Mouse (Mus musculus) heart, embryonic 11.5 days (tissue): ENCODE results near the gene AC161166.1. TPM values are rescaled to one million over a fixed set of nuclear protein-coding genes. Genes with fewer than 3 reads are reported as not detected.

Source experiments
- ATAC-seq: fragments of 200-750 bp; cut with Nextera tagmentation; replicated peaks from 2 replicates; pipeline ENCODE4 v1.8.0; 2017; ENCODE audit warnings: moderate library complexity; ENCODE audit not compliant: insufficient number of reproducible peaks, low FRiP score, low TSS enrichment
- H3K27ac ChIP-seq: fragments of 300-500 bp; sonication (generic); 2 replicates; pipeline ENCODE4 v1.5.1; 2014; ENCODE audit warnings: mild to moderate bottlenecking, low read depth, low read length
- H3K27me3 ChIP-seq: fragments of 300-500 bp; sonication (generic); 2 replicates; pipeline ENCODE4 v1.6.1; 2014; ENCODE audit warnings: mild to moderate bottlenecking, low read length, mixed read lengths; ENCODE audit not compliant: control insufficient read depth, insufficient read depth
- H3K36me3 ChIP-seq: fragments of 300-500 bp; sonication (generic); 2 replicates; pipeline ENCODE4 v1.6.1; 2014; ENCODE audit warnings: mild to moderate bottlenecking, low read length, moderate library complexity, mixed read lengths; ENCODE audit not compliant: control insufficient read depth, insufficient read depth
- H3K4me1 ChIP-seq: fragments of 300-500 bp; sonication (generic); 2 replicates; pipeline ENCODE4 v1.6.1; 2014; ENCODE audit warnings: low read length; ENCODE audit not compliant: control insufficient read depth, insufficient read depth
- H3K4me2 ChIP-seq: fragments of 300-500 bp; sonication (generic); 2 replicates; pipeline ENCODE4 v1.6.1; 2014; ENCODE audit warnings: mild to moderate bottlenecking, moderate library complexity
- H3K4me3 ChIP-seq: fragments of 300-500 bp; sonication (generic); 2 replicates; pipeline ENCODE4 v1.5.1; 2014; ENCODE audit warnings: low read depth, low read length
- H3K9ac ChIP-seq: fragments of 300-500 bp; sonication (generic); 2 replicates; pipeline ENCODE4 v1.6.1; 2014; ENCODE audit warnings: mild to moderate bottlenecking, low read depth, low read length, moderate library complexity
- H3K9me3 ChIP-seq: fragments of 300-500 bp; sonication (generic); replicated peaks from 2 replicates; pipeline ENCODE4 v1.6.1; 2016; ENCODE audit warnings: low read length; ENCODE audit not compliant: control insufficient read depth
- WGBS: fragments of 180-500 bp; shearing (Covaris S2); extraction: QIAGEN DNeasy Blood & Tissue Kit; methylation state at CpG from one replicate; pipeline ENCODE4 v1.1.7; 2014; ENCODE audit not compliant: insufficient replicate concordance; 5-methylcytosine and 5-hydroxymethylcytosine counted together
- polyA plus RNA-seq: library from polyadenylated mRNA; unstranded; fragments of >200 nt; fragmentation: Nextera tagmentation; extraction: Ambion mirVana; gene quantifications from 2 replicates; pipeline ENCODE4 v1.2.1, GENCODE M21; 2014

The AC161166.1 gene
- polyA plus RNA-seq, 1 experiment from 2014 or later = 0.57 TPM

DNA sequence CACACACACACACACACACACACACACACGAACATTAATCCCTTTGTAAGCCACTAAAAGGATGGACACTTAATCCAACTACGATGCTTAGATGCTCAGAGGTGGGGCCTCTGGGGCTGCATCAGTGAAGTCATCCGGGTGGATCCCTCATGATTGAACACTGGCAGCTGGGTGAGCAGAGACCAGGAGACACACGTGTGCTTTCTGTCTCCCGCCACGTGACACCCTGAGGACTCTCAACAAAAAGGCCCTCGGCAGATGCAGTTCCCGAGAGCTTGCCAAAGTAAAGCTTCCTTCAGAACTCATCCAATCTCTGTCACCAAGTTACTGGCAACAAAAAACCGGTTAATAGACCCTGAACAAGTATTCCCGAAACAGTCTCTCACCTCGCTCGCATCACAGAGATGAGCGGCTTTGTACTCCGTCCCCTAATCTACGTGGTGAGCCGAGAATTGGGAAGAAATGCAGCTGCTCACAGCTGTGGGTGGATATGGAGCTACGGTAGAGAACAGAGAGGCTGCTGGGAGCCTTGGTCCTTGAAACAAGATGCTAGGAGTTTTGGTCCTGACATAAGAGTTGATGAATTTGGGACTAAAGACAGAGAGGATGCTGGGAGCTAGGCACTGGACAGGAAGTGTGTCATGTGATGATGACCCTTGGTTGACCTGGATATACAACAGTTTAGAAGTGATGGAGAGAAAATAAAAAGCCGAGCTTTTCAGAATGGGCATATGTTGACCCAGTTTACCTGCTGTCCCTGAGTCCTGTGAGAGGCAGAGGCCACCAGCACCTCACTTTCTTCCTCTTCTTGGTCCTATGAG lies 31.9 kb downstream of the AC161166.1 start:
- Histone ChIP-seq H3K9me3 (no peaks in the 10 kb centered on the region), H3K27me3 (peaks cover 47% of the 10 kb centered on the region), H3K4me1 (no peaks in the 10 kb centered on the region; the same call in 1 of the 2 replicates), H3K9ac (no peak overlapping the region), H3K4me2 (no peak overlapping the region), H3K4me3 (no peak overlapping the region), H3K36me3 (no peaks in the 10 kb centered on the region), H3K27ac (no peak overlapping the region)
- 60% methylated on average over 18 of the region's 18 CpGs for WGBS
- no peak for ATAC-seq

DNA sequence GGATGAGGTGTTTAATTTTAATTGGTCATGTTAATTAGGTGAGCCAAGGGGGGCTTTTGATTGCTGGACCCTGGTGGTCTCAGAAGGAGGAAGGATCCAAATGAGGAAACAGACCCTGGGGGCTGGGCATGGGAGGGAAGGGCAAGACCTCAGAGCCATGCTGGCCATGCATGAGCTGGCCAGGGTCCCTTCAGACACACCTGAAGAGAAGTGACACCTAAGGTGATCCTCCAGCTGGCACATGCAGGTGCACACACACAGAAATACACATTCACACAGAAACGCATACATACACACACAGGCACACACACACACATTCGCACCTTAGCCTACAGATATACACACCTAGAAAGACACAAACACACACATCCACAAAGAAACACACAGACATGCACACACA lies 32.6 kb downstream of the AC161166.1 start:
- 97% methylated on average over 2 of the region's 2 CpGs for WGBS
- H3K27me3 ChIP-seq = peaks cover 45% of the 10 kb centered on the region
- H3K4me3 ChIP-seq = no peak overlapping the region
- H3K4me1 ChIP-seq = no peaks in the 10 kb centered on the region; the same call in 1 of the 2 replicates
- no peaks in the 10 kb centered on the region for H3K36me3 ChIP-seq
- H3K9me3 ChIP-seq = no peaks in the 10 kb centered on the region
- H3K9ac ChIP-seq = no peak overlapping the region
- no peak for ATAC-seq
- no peak overlapping the region for H3K27ac ChIP-seq
- H3K4me2 ChIP-seq = no peak overlapping the region

DNA sequence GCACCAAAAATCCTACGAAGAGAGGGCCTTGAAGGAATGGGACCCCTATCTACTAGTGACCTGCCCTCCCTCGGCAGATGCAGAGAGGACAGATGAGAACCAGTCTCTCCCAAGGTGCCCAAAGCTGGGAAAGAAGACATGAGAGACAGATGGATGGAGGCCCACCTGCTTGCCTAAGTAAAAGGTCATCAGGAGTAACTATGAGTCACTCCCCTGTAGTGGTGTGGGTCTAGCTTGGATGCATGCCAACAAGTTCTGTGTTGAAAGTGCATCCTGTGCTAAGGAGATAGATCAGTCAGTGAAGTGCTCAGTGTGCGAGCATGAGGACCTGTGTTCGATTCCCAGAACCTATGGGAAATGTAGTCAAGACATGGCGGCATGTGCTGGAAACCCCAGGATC lies 33.3 kb downstream of the AC161166.1 start:
- Histone ChIP-seq H3K9me3 (no peaks in the 10 kb centered on the region), H3K27me3 (peaks cover 39% of the 10 kb centered on the region), H3K27ac (no peak overlapping the region), H3K36me3 (no peaks in the 10 kb centered on the region), H3K4me3 (no peak overlapping the region), H3K4me2 (no peak overlapping the region), H3K4me1 (no peaks in the 10 kb centered on the region; the same call in 1 of the 2 replicates), H3K9ac (no peak overlapping the region)
- ATAC-seq = no peak
- 78% methylated on average over 5 of the region's 5 CpGs for WGBS

DNA sequence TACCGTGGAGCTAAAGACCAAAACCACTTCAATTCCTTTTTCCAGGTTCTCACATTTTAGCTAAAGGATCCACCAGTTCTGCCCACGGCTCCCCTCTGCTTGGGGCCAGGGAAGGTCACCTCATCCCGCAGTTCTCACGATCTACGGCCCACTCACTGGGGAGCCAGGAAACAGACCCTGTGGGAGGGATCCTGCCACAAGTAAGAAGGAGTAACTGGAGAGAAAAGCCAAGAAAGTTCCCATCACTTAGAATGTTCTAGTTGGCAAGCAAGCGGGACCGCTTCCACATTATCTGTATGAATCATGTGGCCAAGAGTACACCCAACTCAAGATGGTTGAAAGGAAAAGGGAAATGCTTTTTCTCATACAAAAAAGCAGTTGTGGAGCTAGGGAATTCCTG lies 35.4 kb downstream of the AC161166.1 start:
- no peak overlapping the region for H3K27ac ChIP-seq
- no peaks in the 10 kb centered on the region for H3K4me1 ChIP-seq
- H3K9ac ChIP-seq = no peak overlapping the region
- no peaks in the 10 kb centered on the region for H3K36me3 ChIP-seq
- H3K27me3 ChIP-seq = peaks cover 22% of the 10 kb centered on the region
- no peak overlapping the region for H3K4me3 ChIP-seq
- WGBS = 76% methylated on average over 7 of the region's 7 CpGs
- H3K4me2 ChIP-seq = no peak overlapping the region
- ATAC-seq = no peak
- no peaks in the 10 kb centered on the region for H3K9me3 ChIP-seq

DNA sequence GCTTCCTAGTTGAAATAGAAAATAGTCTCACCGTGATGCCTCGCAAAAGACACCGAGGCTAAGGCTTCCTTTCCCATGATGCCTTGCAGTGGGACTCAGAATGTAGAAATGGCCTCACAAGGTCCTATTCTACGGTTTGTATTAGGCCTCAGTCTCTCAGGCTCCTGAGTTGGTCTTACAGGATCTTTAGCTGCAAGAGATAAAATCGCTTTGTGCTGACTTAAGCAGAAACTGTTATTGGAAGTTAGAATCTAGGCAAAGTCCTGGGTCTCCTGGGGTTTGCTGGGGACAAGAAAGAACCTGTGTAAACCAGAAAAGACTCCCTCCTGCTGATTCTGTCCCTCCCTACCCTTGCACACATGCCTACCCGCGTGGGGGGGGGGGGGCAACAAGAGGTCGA lies 35.9 kb downstream of the AC161166.1 start:
- no peaks in the 10 kb centered on the region for H3K4me1 ChIP-seq
- no peak for ATAC-seq
- no peak overlapping the region for H3K4me3 ChIP-seq
- H3K27me3 ChIP-seq = peaks cover 17% of the 10 kb centered on the region
- H3K36me3 ChIP-seq = no peaks in the 10 kb centered on the region
- WGBS = 78% methylated on average over 8 of the region's 8 CpGs
- no peak overlapping the region for H3K27ac ChIP-seq
- no peak overlapping the region for H3K9ac ChIP-seq
- no peaks in the 10 kb centered on the region for H3K9me3 ChIP-seq
- H3K4me2 ChIP-seq = no peak overlapping the region

DNA sequence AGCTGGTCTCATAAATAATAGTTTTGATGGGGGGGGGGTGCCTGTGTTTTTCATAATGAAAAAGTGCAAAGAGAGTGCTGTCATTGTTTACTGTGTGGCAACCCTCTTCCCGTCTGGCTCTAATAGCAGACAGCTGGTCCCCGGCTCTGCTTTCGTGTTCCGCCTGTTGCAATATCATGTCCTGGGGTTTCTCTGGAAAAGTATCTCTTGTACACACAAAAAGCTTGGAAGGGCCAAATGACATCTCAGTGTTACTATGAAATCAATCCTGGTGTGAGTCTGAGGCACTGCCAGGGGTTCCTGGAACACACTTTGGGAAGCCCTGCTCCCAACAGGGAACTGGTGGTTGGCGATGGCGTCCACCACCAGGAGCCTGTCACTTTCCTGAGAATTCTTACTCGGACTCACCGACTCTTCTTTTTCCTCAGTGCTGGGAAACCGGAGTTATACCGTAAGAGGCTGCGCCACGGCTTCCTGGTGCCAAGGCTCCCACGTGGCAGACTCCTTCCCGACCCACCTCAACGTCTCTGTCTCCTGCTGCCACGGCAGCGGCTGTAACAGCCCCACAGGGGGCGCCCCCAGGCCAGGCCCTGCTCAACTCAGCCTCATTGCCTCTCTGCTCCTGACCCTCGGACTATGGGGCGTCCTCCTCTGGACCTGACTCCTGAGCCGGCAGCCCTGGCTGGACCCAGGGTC lies 37.3 kb downstream of the AC161166.1 start:
- WGBS = 44% methylated on average over 21 of the region's 21 CpGs
- Histone ChIP-seq H3K4me3 (no peak overlapping the region), H3K36me3 (no peaks in the 10 kb centered on the region), H3K27me3 (peaks cover 3% of the 10 kb centered on the region; the same call in 1 of the 2 replicates), H3K9ac (no peak overlapping the region), H3K4me2 (no peak overlapping the region), H3K27ac (no peak overlapping the region), H3K4me1 (no peaks in the 10 kb centered on the region), H3K9me3 (no peaks in the 10 kb centered on the region)
- ATAC-seq = no peak

DNA sequence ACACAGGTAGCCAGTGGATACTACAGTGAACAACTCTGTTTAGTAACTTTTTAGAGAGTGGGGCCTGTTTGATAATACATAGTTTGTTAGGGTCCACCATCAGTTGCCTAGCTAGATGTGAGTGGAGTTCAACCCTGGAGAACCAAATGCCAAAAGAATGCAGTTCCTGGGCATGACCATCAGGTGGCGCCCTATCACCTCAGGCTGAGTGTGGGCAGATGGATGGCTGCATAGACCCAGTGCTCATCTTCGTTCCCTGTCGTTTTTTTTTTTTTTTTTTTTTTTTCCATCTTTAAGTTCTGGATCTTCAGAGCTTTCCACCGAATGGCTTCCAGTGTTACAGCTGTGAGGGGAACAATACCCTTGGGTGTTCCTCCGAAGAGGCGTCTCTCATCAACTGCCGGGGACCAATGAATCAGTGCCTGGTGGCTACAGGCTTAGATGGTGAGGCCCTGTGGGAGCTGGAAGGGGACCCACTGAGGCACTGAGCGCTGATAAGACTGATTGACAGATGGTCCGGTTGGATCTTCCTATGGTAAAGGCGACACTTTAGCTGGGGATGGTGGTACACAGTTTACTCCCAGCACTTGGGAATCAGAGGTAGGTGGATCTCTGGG lies 38.2 kb downstream of the AC161166.1 start:
- H3K27ac ChIP-seq = no peak overlapping the region
- no peak overlapping the region for H3K4me2 ChIP-seq
- no peaks in the 10 kb centered on the region for H3K9me3 ChIP-seq
- H3K4me1 ChIP-seq = no peaks in the 10 kb centered on the region
- no peak for ATAC-seq
- no peaks in the 10 kb centered on the region for H3K36me3 ChIP-seq
- no peak overlapping the region for H3K4me3 ChIP-seq
- H3K9ac ChIP-seq = no peak overlapping the region
- H3K27me3 ChIP-seq = no peaks in the 10 kb centered on the region; the same call in 1 of the 2 replicates
- 49% methylated on average over 10 of the region's 10 CpGs for WGBS

DNA sequence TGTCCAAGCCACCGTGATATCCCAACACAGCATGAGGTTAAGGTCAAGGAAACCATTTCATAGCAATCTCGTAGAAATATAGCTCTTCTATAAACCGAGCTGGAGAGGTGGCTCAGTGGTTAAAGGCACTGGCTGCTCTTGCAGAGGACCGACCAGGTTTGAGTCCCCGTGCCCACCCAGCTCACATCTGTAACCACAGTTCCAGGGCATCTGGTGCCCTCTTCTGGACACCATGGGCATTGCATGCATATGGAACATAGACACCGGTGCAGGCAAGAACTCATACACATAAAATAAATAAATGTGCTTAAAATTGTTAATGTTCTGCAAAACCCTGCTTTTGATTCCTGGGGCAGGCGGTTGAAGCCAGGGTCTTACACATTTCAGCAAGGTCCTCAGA lies 39.3 kb downstream of the AC161166.1 start:
- 64% methylated on average over 7 of the region's 7 CpGs for WGBS
- ATAC-seq = no peak
- no peak overlapping the region for H3K27ac ChIP-seq
- H3K9ac ChIP-seq = no peak overlapping the region
- H3K9me3 ChIP-seq = no peaks in the 10 kb centered on the region
- no peaks in the 10 kb centered on the region for H3K4me1 ChIP-seq
- H3K4me2 ChIP-seq = no peak overlapping the region
- no peaks in the 10 kb centered on the region for H3K27me3 ChIP-seq
- H3K36me3 ChIP-seq = no peaks in the 10 kb centered on the region
- H3K4me3 ChIP-seq = no peak overlapping the region
